Mouse (Mus musculus) CH12.LX (cell line): ENCODE data around the gene Dlgap1. TPM values are rescaled to one million over a fixed set of nuclear protein-coding genes. Genes with fewer than 3 reads are reported as not detected.

ENCODE experiments used
- DNase-seq: peaks from one replicate; pipeline ENCODE4 v3.0.0-alpha.2; 2013; ENCODE audit errors: extremely low read depth
- H3K27ac ChIP-seq: 2 replicates; pipeline ENCODE4 v1.5.1; 2012; ENCODE audit warnings: low read depth, mild to moderate bottlenecking, control low read depth, moderate library complexity; ENCODE audit not compliant: insufficient read depth
- H3K27me3 ChIP-seq: replicated peaks from 2 replicates; pipeline ENCODE3; 2012; ENCODE audit warnings: inconsistent platforms
- H3K36me3 ChIP-seq, 2 experiments: replicated peaks in 1 of 2; 2 replicates each; pipeline versions ENCODE3 to v1.6.1; 2012; ENCODE audit warnings: inconsistent platforms in 1 of 2, low read length in 1 of 2, mild to moderate bottlenecking in 1 of 2, mixed read lengths in 1 of 2, moderate library complexity in 1 of 2; ENCODE audit not compliant: control insufficient read depth in 1 of 2, insufficient read depth in 1 of 2
- H3K4me1 ChIP-seq, 2 experiments: 2 replicates each; pipeline ENCODE4 v1.6.1; 2012; ENCODE audit warnings: inconsistent platforms in 1 of 2, moderate library complexity in 1 of 2; ENCODE audit not compliant: insufficient read depth in 2 of 2, control insufficient read depth in 1 of 2
- H3K4me2 ChIP-seq: 2 replicates; pipeline ENCODE4 v1.6.1; 2012; ENCODE audit warnings: low read depth, mild to moderate bottlenecking, control low read depth; ENCODE audit not compliant: poor library complexity, insufficient read depth, severe bottlenecking
- H3K4me3 ChIP-seq, 3 experiments: fragments of 150-350 bp in 1 of 3; sonication (generic) in 1 of 3; replicated peaks in 1 of 3; 2 replicates each; pipeline versions ENCODE3 to v1.5.1; 2011 to 2012; ENCODE audit warnings: low read depth in 2 of 3, low read length in 2 of 3, mild to moderate bottlenecking in 2 of 3, moderate library complexity in 2 of 3, control low read depth in 1 of 3, improper control_type of control experiment in 1 of 3, inconsistent platforms in 1 of 3, mixed read lengths in 1 of 3; ENCODE audit not compliant: poor library complexity in 1 of 3
- H3K79me2 ChIP-seq: replicated peaks from 2 replicates; pipeline ENCODE4 v1.6.1; 2012; ENCODE audit warnings: mild to moderate bottlenecking, moderate library complexity; ENCODE audit not compliant: control insufficient read depth, poor library complexity, insufficient read depth, severe bottlenecking; ENCODE audit errors: extremely low read depth
- H3K9ac ChIP-seq: 2 replicates; pipeline ENCODE4 v1.6.1; 2012; ENCODE audit warnings: low read depth, mild to moderate bottlenecking, control low read depth, moderate library complexity; ENCODE audit not compliant: insufficient read depth
- H3K9me3 ChIP-seq: replicated peaks from 2 replicates; pipeline ENCODE3; 2012; ENCODE audit warnings: low read length, inconsistent platforms, mixed read lengths
- CHD1 ChIP-seq: IDR thresholded peaks from 2 replicates; pipeline ENCODE4 v1.6.1; 2012; ENCODE audit warnings: low read depth, low read length, improper control_type of control experiment, inconsistent platforms
- CTCF ChIP-seq, 2 experiments: IDR thresholded peaks in 1 of 2; conservative IDR thresholded peaks in 1 of 2; 2 replicates each; pipeline ENCODE4 v1.5.1; 2011 to 2012; ENCODE audit warnings: low read depth in 2 of 2, low read length in 2 of 2, improper control_type of control experiment in 1 of 2, inconsistent platforms in 1 of 2, mild to moderate bottlenecking in 1 of 2, moderate library complexity in 1 of 2
- ELF1 ChIP-seq: IDR thresholded peaks from 2 replicates; pipeline ENCODE4 v1.6.1; 2014; ENCODE audit warnings: low read depth, mild to moderate bottlenecking, inconsistent platforms, low read length, improper control_type of control experiment
- ETS1 ChIP-seq: conservative IDR thresholded peaks from 2 replicates; pipeline ENCODE4 v1.6.1; 2012; ENCODE audit warnings: low read depth, mild to moderate bottlenecking, inconsistent platforms, low read length, improper control_type of control experiment, moderate library complexity
- GABPA ChIP-seq: IDR thresholded peaks from 2 replicates; pipeline ENCODE4 v1.6.1; 2012; ENCODE audit warnings: low read depth, low read length, improper control_type of control experiment, inconsistent platforms; ENCODE audit not compliant: insufficient replicate concordance
- HCFC1 ChIP-seq: IDR thresholded peaks from 2 replicates; pipeline ENCODE4 v1.6.1; 2012; ENCODE audit warnings: low read depth, mild to moderate bottlenecking, inconsistent platforms, low read length, improper control_type of control experiment
- JUN ChIP-seq: IDR thresholded peaks from 2 replicates; pipeline ENCODE4 v1.6.1; 2011; ENCODE audit warnings: low read depth, mild to moderate bottlenecking, low read length, improper control_type of control experiment, moderate library complexity; ENCODE audit not compliant: insufficient read depth
- JUND ChIP-seq: conservative IDR thresholded peaks from 2 replicates; pipeline ENCODE4 v1.6.1; 2011; ENCODE audit warnings: low read depth, low read length, improper control_type of control experiment
- KAT2A ChIP-seq: IDR thresholded peaks from 2 replicates; pipeline ENCODE4 v1.6.1; 2012; ENCODE audit warnings: low read length, improper control_type of control experiment, inconsistent platforms; ENCODE audit not compliant: insufficient replicate concordance
- MXI1 ChIP-seq: IDR thresholded peaks from 2 replicates; pipeline ENCODE4 v1.6.1; 2011; ENCODE audit warnings: mild to moderate bottlenecking, low read depth, low read length, improper control_type of control experiment
- NELFE ChIP-seq: IDR thresholded peaks from 2 replicates; pipeline ENCODE4 v1.6.1; 2011; ENCODE audit warnings: low read depth, low read length, improper control_type of control experiment
- PAX5 ChIP-seq: IDR thresholded peaks from 2 replicates; pipeline ENCODE4 v1.6.1; 2012; ENCODE audit warnings: low read length, inconsistent platforms, mixed read lengths
- POLR2A ChIP-seq: IDR thresholded peaks from 2 replicates; pipeline ENCODE4 v1.6.1; 2011; ENCODE audit warnings: low read depth, mild to moderate bottlenecking, improper control_type of control experiment, low read length
- POLR2AphosphoS2 ChIP-seq: IDR thresholded peaks from 2 replicates; pipeline ENCODE4 v1.6.1; 2011; ENCODE audit warnings: low read depth, low read length, improper control_type of control experiment
- TCF12 ChIP-seq: IDR thresholded peaks from 2 replicates; pipeline ENCODE4 v1.6.1; 2014; ENCODE audit warnings: low read depth, mild to moderate bottlenecking, inconsistent platforms, low read length, improper control_type of control experiment
- USF2 ChIP-seq: conservative IDR thresholded peaks from 2 replicates; pipeline ENCODE4 v1.6.1; 2011; ENCODE audit warnings: low read depth, low read length, improper control_type of control experiment
- ZC3H11A ChIP-seq: IDR thresholded peaks from 2 replicates; pipeline ENCODE4 v1.6.1; 2012; ENCODE audit warnings: low read depth, mild to moderate bottlenecking, inconsistent platforms, low read length, improper control_type of control experiment
- dilution Hi-C: fragments of 300-500 bp; cut with MboI; formaldehyde crosslinking; loops from 2 replicates; pipeline ENCODE4 v1.14.3; 2020; ENCODE audit warnings: low sequenced_read_pairs; ENCODE audit not compliant: extremely low pct_unique_long_range_greater_than_20kb, extremely low pct_ligation_motif_present
- in situ Hi-C: fragments of 300-500 bp; cut with MboI; formaldehyde crosslinking; loops from 3 replicates; pipeline ENCODE4 v1.14.3; 2019; ENCODE audit warnings: low sequenced_read_pairs, low pct_ligation_motif_present, low pct_unique_long_range_greater_than_20kb, mixed read lengths
- polyA plus RNA-seq: library from polyadenylated mRNA; unstranded; fragments of >175 nt; gene quantifications from 2 replicates; pipeline ENCODE4 v1.2.1, GENCODE M21; 2012; ENCODE audit warnings: low read depth; ENCODE audit not compliant: insufficient read length
- total RNA-seq, 2 experiments: library from RNA; depleted of rRNA; stranded (reverse); fragments of 300-350 nt in 1 of 2; fragments of >200 nt in 1 of 2; gene quantifications; 2 replicates each; pipeline ENCODE4 v1.2.3; 2012 to 2014

The Dlgap1 gene
- total and polyA plus RNA-seq, 3 experiments, result 0.51 to 2.7 (median 1.2) TPM

DNA sequence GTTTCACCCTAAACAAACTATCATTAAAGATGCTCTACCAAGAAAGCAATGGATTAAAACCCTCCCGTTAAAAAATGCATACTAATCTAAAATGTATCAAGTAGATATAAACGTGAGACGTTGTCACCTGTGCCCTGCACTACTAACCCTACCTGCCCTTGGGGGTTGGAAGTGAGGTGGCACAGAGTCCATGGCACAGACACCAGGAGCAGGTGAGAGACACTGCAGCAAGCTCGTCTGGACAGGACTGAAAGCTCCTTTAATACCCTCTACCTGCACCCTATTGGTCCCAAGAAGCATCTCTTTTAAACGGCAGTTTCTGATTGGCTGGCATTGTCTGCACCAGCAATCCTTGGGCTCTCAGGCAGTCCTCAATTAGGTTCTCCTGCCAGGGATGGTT, 464.0 kb downstream of the Dlgap1 start:
- dilution Hi-C loops, result no loop called here

DNA sequence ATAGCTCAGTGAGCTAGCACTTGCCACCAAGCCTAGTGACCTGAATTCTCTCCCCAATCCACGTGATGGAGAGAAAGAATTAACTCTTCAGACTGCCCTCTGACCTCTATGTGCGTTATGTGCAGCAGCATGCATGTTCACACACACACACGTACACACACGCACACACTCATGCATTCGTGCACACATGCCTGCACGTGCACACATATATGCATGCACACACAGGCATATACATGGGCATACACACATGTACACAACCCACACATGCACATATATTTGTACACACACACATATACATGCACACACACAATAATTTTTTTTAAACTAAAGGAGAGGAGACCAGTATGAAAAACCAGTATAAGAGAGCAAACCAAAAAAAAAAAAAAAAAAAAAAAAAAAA, 465.7 kb downstream of the Dlgap1 start:
- Histone ChIP-seq H3K9ac (no peak overlapping the region), H3K27ac (no peak overlapping the region), H3K27me3 (no peaks in the 10 kb centered on the region), H3K79me2 (no peaks in the 10 kb centered on the region), H3K36me3 (no peaks in the 10 kb centered on the region), H3K4me3 (no peak overlapping the region), H3K4me2 (no peak overlapping the region), H3K9me3 (no peaks in the 10 kb centered on the region), H3K4me1 (peaks cover 5 to 9% of the 10 kb centered on the region in 2 experiments; a peak in 3 of 4 replicates)
- dilution Hi-C loops, result no loop called here
- DNase-seq, result no peak
- in situ Hi-C loops, result no loop called here
- TF ChIP-seq JUND, result no peak
- no peak for TF ChIP-seq ETS1
- TF ChIP-seq KAT2A, result no peak
- no peak for TF ChIP-seq GABPA
- no peak for TF ChIP-seq USF2

More for the DNA sequence above, 464.0 kb downstream of the Dlgap1 start:
- in situ Hi-C loops, result no loop called here
- Histone ChIP-seq H3K4me2 (no peak overlapping the region), H3K27me3 (no peaks in the 10 kb centered on the region), H3K4me3 (no peak overlapping the region), H3K27ac (no peak overlapping the region), H3K79me2 (no peaks in the 10 kb centered on the region), H3K9ac (no peak overlapping the region), H3K4me1 (peaks cover 5 to 6% of the 10 kb centered on the region in 2 experiments; a peak in 3 of 4 replicates), H3K36me3 (no peaks in the 10 kb centered on the region), H3K9me3 (no peaks in the 10 kb centered on the region)
- no peak for DNase-seq
- TF ChIP-seq NELFE, result no peak
- TF ChIP-seq POLR2AphosphoS2, result no peak
- TF ChIP-seq POLR2A, result no peak
- no peak for TF ChIP-seq CHD1
- no peak for TF ChIP-seq PAX5
- TF ChIP-seq ZC3H11A, result no peak
- TF ChIP-seq JUN, result no peak
- TF ChIP-seq ELF1, result no peak
- no peak for TF ChIP-seq TCF12
- no peak for TF ChIP-seq MXI1
- TF ChIP-seq HCFC1, result no peak
- TF ChIP-seq CTCF (conservative IDR thresholded peaks at IDR 0.05 in 1 of 2, IDR thresholded peaks at IDR 0.05 in 1 of 2; ENCODE audit: low read depth in 2 of 2, low read length in 2 of 2), result no peak
